Mouse (Mus musculus): ENCODE results near the gene Pid1. TPM values are rescaled to one million over a fixed set of nuclear protein-coding genes. Genes with fewer than 3 reads are reported as not detected.

The Pid1 gene
- polyA plus RNA-seq (2014; fragmentation: Nextera tagmentation; extraction: Ambion mirVana) = 15.0 and 17.1 TPM in 2 replicates

DNA sequence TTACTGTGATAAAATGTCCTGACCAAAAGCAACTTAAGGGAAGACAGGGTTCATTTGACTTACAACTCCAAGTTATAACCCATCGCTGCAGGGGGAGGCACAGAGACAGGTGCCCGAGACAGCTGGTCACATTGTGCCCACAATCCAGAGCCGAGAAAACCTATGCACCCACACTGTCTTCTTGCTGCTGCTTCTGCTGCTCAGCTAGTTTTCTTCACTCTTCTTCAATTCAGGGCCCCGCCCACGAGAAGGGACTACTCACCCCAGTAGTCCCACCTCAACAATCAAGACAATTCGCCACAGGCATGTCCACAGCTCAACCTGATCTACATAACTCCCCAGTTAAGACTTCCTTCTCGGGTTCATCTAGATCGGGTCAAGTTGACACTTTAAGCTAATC lies at the start of gene Pid1:
TSS of gene Pid1 (minus strand) at position 214 of the 400 bp plus-strand sequence.
- no peak within 1 kb of the TSS for H3K27ac ChIP-seq (ENCODE audit: low read depth)
- H3K27me3 ChIP-seq (replicated peaks; ENCODE audit: control insufficient read depth, insufficient read depth, low read length) = no peaks in the 10 kb centered on the region
- H3K4me1 ChIP-seq (replicated peaks; ENCODE audit: control insufficient read depth, insufficient read depth, low read length) = no peaks in the 10 kb centered on the region
- H3K4me3 ChIP-seq (ENCODE audit: low read depth, low read length) = no peak within 1 kb of the TSS
- no peaks in the 10 kb centered on the region for H3K9me3 ChIP-seq (ENCODE audit: control insufficient read depth, low read length)
- DNase-seq (ENCODE audit: low spot score) = no peak
- ATAC-seq (replicated peaks; ENCODE audit: low FRiP score, low TSS enrichment, low read depth) = no peak
- H3K4me2 ChIP-seq (ENCODE audit: low read length) = no peak within 1 kb of the TSS
- no peak within 1 kb of the TSS for H3K9ac ChIP-seq (ENCODE audit: low read length)
- WGBS = 90% methylated on average over 8 of the region's 8 CpGs
- no peaks in the 10 kb centered on the region for H3K36me3 ChIP-seq (ENCODE audit: control insufficient read depth, insufficient read depth, low read length)

GRCm38 (mm10) chr1:84409514-84409913 lies 45.5 kb upstream of the Pid1 start:
- DNase-seq (ENCODE audit: low spot score) (no peak), ATAC-seq (replicated peaks; ENCODE audit: low FRiP score, low TSS enrichment, low read depth) (no peak)
- Histone ChIP-seq H3K4me2 (ENCODE audit: low read length) (no peak overlapping the region), H3K4me1 (replicated peaks; ENCODE audit: control insufficient read depth, insufficient read depth, low read length) (no peaks in the 10 kb centered on the region), H3K36me3 (ENCODE audit: control insufficient read depth, insufficient read depth, low read length) (no peaks in the 10 kb centered on the region), H3K27ac (ENCODE audit: low read depth) (no peak overlapping the region), H3K9ac (ENCODE audit: low read length) (no peak overlapping the region), H3K27me3 (replicated peaks; ENCODE audit: control insufficient read depth, insufficient read depth, low read length) (no peaks in the 10 kb centered on the region), H3K9me3 (ENCODE audit: control insufficient read depth, low read length) (no peaks in the 10 kb centered on the region), H3K4me3 (ENCODE audit: low read depth, low read length) (no peak overlapping the region)
- WGBS = 75% methylated on average over 2 of the region's 2 CpGs

GRCm38 (mm10) chr1:84408873-84409272 lies 44.9 kb upstream of the Pid1 start:
- no peaks in the 10 kb centered on the region for H3K4me1 ChIP-seq (replicated peaks; ENCODE audit: control insufficient read depth, insufficient read depth, low read length)
- ATAC-seq (replicated peaks; ENCODE audit: low FRiP score, low TSS enrichment, low read depth) (no peak), DNase-seq (ENCODE audit: low spot score) (no peak)
- H3K4me3 ChIP-seq (ENCODE audit: low read depth, low read length) = no peak overlapping the region
- WGBS = 90% methylated on average over 2 of the region's 2 CpGs
- H3K4me2 ChIP-seq (ENCODE audit: low read length) = no peak overlapping the region
- H3K27ac ChIP-seq (ENCODE audit: low read depth) = no peak overlapping the region
- H3K27me3 ChIP-seq (replicated peaks; ENCODE audit: control insufficient read depth, insufficient read depth, low read length) = no peaks in the 10 kb centered on the region
- no peaks in the 10 kb centered on the region for H3K9me3 ChIP-seq (ENCODE audit: control insufficient read depth, low read length)
- no peak overlapping the region for H3K9ac ChIP-seq (ENCODE audit: low read length)
- no peaks in the 10 kb centered on the region for H3K36me3 ChIP-seq (ENCODE audit: control insufficient read depth, insufficient read depth, low read length)

- 65% methylated on average over 4 of the region's 4 CpGs for WGBS
- H3K4me3 ChIP-seq (ENCODE audit: low read depth, low read length) = no peak overlapping the region
- no peak overlapping the region for H3K4me2 ChIP-seq (ENCODE audit: low read length)
- no peaks in the 10 kb centered on the region for H3K4me1 ChIP-seq (replicated peaks; ENCODE audit: control insufficient read depth, insufficient read depth, low read length)
- no peak for DNase-seq (ENCODE audit: low spot score)
- no peak for ATAC-seq (replicated peaks; ENCODE audit: low FRiP score, low TSS enrichment, low read depth)
- H3K9me3 ChIP-seq (ENCODE audit: control insufficient read depth, low read length) = no peaks in the 10 kb centered on the region
- H3K9ac ChIP-seq (ENCODE audit: low read length) = no peak overlapping the region
- H3K27me3 ChIP-seq (replicated peaks; ENCODE audit: control insufficient read depth, insufficient read depth, low read length) = no peaks in the 10 kb centered on the region
- no peak overlapping the region for H3K27ac ChIP-seq (ENCODE audit: low read depth)
- H3K36me3 ChIP-seq (ENCODE audit: control insufficient read depth, insufficient read depth, low read length) = no peaks in the 10 kb centered on the region
These were observed 42.9 kb upstream of the Pid1 start for GRCm38 (mm10) chr1:84406891-84407290.

GRCm38 (mm10) chr1:84405551-84406290 lies 41.7 kb upstream of the Pid1 start:
- Histone ChIP-seq H3K36me3 (ENCODE audit: control insufficient read depth, insufficient read depth, low read length) (no peaks in the 10 kb centered on the region), H3K27ac (ENCODE audit: low read depth) (no peak overlapping the region), H3K4me2 (ENCODE audit: low read length) (no peak overlapping the region), H3K4me3 (ENCODE audit: low read depth, low read length) (no peak overlapping the region), H3K27me3 (replicated peaks; ENCODE audit: control insufficient read depth, insufficient read depth, low read length) (no peaks in the 10 kb centered on the region), H3K9ac (ENCODE audit: low read length) (no peak overlapping the region), H3K9me3 (ENCODE audit: control insufficient read depth, low read length) (no peaks in the 10 kb centered on the region), H3K4me1 (replicated peaks; ENCODE audit: control insufficient read depth, insufficient read depth, low read length) (no peaks in the 10 kb centered on the region)
- WGBS = 87% methylated on average over 5 of the region's 5 CpGs
- no peak for ATAC-seq (replicated peaks; ENCODE audit: low FRiP score, low TSS enrichment, low read depth)
- no peak for DNase-seq (ENCODE audit: low spot score)

DNA sequence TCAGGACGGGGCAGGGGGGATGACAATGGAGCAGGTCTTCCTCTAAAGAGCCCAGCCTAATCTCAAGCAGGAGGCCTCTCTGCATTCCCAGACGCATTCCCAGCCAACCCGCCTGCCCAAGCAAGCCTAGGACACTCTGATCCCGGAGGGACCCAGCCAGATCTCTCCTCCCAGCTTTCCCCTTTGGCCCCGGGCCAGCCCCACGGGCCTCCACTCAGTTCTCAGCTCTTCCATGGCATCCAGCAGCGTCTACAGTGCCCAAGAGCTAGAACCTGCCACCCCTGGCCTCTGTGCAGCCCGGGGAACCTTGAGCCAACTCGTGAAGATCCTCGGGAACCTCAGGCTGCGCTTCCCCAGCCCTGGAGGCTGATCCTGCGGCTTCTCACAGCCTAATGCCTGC lies 40.9 kb upstream of the Pid1 start:
- Histone ChIP-seq H3K4me2 (ENCODE audit: low read length) (no peak overlapping the region), H3K4me3 (ENCODE audit: low read depth, low read length) (no peak overlapping the region), H3K9me3 (ENCODE audit: control insufficient read depth, low read length) (no peaks in the 10 kb centered on the region), H3K36me3 (ENCODE audit: control insufficient read depth, insufficient read depth, low read length) (no peaks in the 10 kb centered on the region), H3K27me3 (replicated peaks; ENCODE audit: control insufficient read depth, insufficient read depth, low read length) (no peaks in the 10 kb centered on the region), H3K9ac (ENCODE audit: low read length) (no peak overlapping the region), H3K4me1 (replicated peaks; ENCODE audit: control insufficient read depth, insufficient read depth, low read length) (no peaks in the 10 kb centered on the region), H3K27ac (ENCODE audit: low read depth) (no peak overlapping the region)
- ATAC-seq (replicated peaks; ENCODE audit: low FRiP score, low TSS enrichment, low read depth) (no peak), DNase-seq (ENCODE audit: low spot score) (no peak)
- WGBS = 51% methylated on average over 12 of the region's 12 CpGs

GRCm38 (mm10) chr1:84402154-84402553 lies 38.2 kb upstream of the Pid1 start:
- WGBS = 82% methylated on average over 1 of the region's 1 CpGs
- ATAC-seq (replicated peaks; ENCODE audit: low FRiP score, low TSS enrichment, low read depth) = no peak
- no peak for DNase-seq (ENCODE audit: low spot score)
- Histone ChIP-seq H3K9ac (ENCODE audit: low read length) (no peak overlapping the region), H3K9me3 (ENCODE audit: control insufficient read depth, low read length) (no peaks in the 10 kb centered on the region), H3K4me3 (ENCODE audit: low read depth, low read length) (no peak overlapping the region), H3K27me3 (replicated peaks; ENCODE audit: control insufficient read depth, insufficient read depth, low read length) (no peaks in the 10 kb centered on the region), H3K36me3 (ENCODE audit: control insufficient read depth, insufficient read depth, low read length) (no peaks in the 10 kb centered on the region), H3K4me1 (replicated peaks; ENCODE audit: control insufficient read depth, insufficient read depth, low read length) (no peaks in the 10 kb centered on the region; the same call in 1 of the 2 replicates), H3K27ac (ENCODE audit: low read depth) (no peak overlapping the region), H3K4me2 (ENCODE audit: low read length) (no peak overlapping the region)

GRCm38 (mm10) chr1:84399671-84400070 lies 35.7 kb upstream of the Pid1 start:
- WGBS = 84% methylated on average over 3 of the region's 3 CpGs
- DNase-seq (ENCODE audit: low spot score) (no peak), ATAC-seq (replicated peaks; ENCODE audit: low FRiP score, low TSS enrichment, low read depth) (no peak)
- Histone ChIP-seq H3K27me3 (replicated peaks; ENCODE audit: control insufficient read depth, insufficient read depth, low read length) (no peaks in the 10 kb centered on the region), H3K4me3 (ENCODE audit: low read depth, low read length) (no peak overlapping the region), H3K9me3 (ENCODE audit: control insufficient read depth, low read length) (no peaks in the 10 kb centered on the region), H3K4me2 (ENCODE audit: low read length) (no peak overlapping the region), H3K9ac (ENCODE audit: low read length) (no peak overlapping the region), H3K36me3 (ENCODE audit: control insufficient read depth, insufficient read depth, low read length) (no peaks in the 10 kb centered on the region), H3K27ac (ENCODE audit: low read depth) (no peak overlapping the region), H3K4me1 (replicated peaks; ENCODE audit: control insufficient read depth, insufficient read depth, low read length) (no peaks in the 10 kb centered on the region; the same call in 1 of the 2 replicates)

DNA sequence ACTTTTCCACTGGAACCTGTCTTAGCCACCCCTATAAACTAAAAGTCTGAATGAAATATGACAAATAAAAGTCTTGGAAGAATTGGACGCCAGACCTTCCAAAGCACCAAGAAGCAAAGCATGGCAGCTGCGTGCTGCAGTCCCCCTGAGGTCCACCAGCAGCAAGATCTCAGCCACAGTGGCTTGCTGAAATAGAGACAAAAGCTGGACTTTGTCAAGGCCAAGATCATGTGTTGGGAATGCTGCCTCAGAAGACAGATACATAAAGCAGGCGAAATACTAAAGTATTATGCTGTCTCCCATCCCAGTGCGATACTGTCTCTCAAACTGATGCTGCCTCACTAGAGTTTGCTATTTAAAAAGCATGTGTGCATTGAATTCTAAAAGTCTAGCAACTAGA lies 35.1 kb upstream of the Pid1 start:
- Histone ChIP-seq H3K4me2 (ENCODE audit: low read length) (no peak overlapping the region), H3K9me3 (ENCODE audit: control insufficient read depth, low read length) (no peaks in the 10 kb centered on the region), H3K36me3 (ENCODE audit: control insufficient read depth, insufficient read depth, low read length) (no peaks in the 10 kb centered on the region), H3K27ac (ENCODE audit: low read depth) (no peak overlapping the region), H3K4me3 (ENCODE audit: low read depth, low read length) (no peak overlapping the region), H3K4me1 (replicated peaks; ENCODE audit: control insufficient read depth, insufficient read depth, low read length) (no peaks in the 10 kb centered on the region; the same call in 1 of the 2 replicates), H3K27me3 (replicated peaks; ENCODE audit: control insufficient read depth, insufficient read depth, low read length) (no peaks in the 10 kb centered on the region), H3K9ac (ENCODE audit: low read length) (no peak overlapping the region)
- 67% methylated on average over 4 of the region's 4 CpGs for WGBS
- ATAC-seq (replicated peaks; ENCODE audit: low FRiP score, low TSS enrichment, low read depth) (no peak), DNase-seq (ENCODE audit: low spot score) (no peak)
